Mouse (Mus musculus): ENCODE measurements around the gene Xrcc6.
"Not testable (repeated sequence)": the region's sequence is repeated elsewhere in the genome, so short reads cannot be mapped to it uniquely, and the experiment has no call there.

GRCm38 (mm10) chr15:81969635-81970034, 18.0 kb upstream of the Xrcc6 start:
- not testable (repeated sequence) for TF ChIP-seq EP300, CTCF (IDR thresholded peaks at IDR 0.05)

Data from lung, postnatal 0 days (tissue).